Mouse (Mus musculus) liver, embryonic 14.5 days (tissue): Measurements from ENCODE around the gene Pde4d. TPM values are rescaled to one million over a fixed set of nuclear protein-coding genes. Genes with fewer than 3 reads are reported as not detected.

ENCODE experiments used
- ATAC-seq: fragments of 200-750 bp; cut with Nextera tagmentation; 2 replicates; pipeline ENCODE4 v1.8.0; 2017; ENCODE audit warnings: moderate number of reproducible peaks, mild to moderate bottlenecking, moderate library complexity; ENCODE audit not compliant: insufficient read depth
- DNase-seq, 3 experiments: peaks; one replicate each; pipeline ENCODE4 v3.0.0-alpha.2; 2012 to 2013; ENCODE audit warnings: low read depth in 3 of 3, low spot score in 3 of 3
- H3K27ac ChIP-seq: fragments of 300-500 bp; sonication (generic); 2 replicates; pipeline ENCODE4 v1.5.1; 2014; ENCODE audit warnings: moderate library complexity, mild to moderate bottlenecking, control low read depth, inconsistent platforms
- H3K27me3 ChIP-seq: fragments of 300-500 bp; sonication (generic); 2 replicates; pipeline ENCODE4 v1.6.1; 2014; ENCODE audit warnings: mild to moderate bottlenecking, low read length, moderate library complexity; ENCODE audit not compliant: control insufficient read depth, insufficient read depth
- H3K36me3 ChIP-seq: fragments of 300-500 bp; sonication (generic); replicated peaks from 2 replicates; pipeline ENCODE4 v1.6.1; 2014; ENCODE audit warnings: low read depth; ENCODE audit not compliant: control insufficient read depth, insufficient read depth
- H3K4me1 ChIP-seq, 2 experiments: fragments of 200-500 bp in 1 of 2; fragments of 300-500 bp in 1 of 2; sonication (generic) in 1 of 2; replicated peaks; 2 replicates each; pipeline ENCODE4 v1.6.1; 2012 to 2014; ENCODE audit warnings: antibody characterized with exemption in 1 of 2, inconsistent platforms in 1 of 2, low read length in 1 of 2; ENCODE audit not compliant: control insufficient read depth in 2 of 2, insufficient read depth in 2 of 2
- H3K4me2 ChIP-seq: fragments of 300-500 bp; sonication (generic); 2 replicates; pipeline ENCODE4 v1.6.1; 2014; ENCODE audit warnings: low read depth, mild to moderate bottlenecking, control low read depth, moderate library complexity
- H3K4me3 ChIP-seq, 2 experiments: fragments of 200-500 bp in 1 of 2; fragments of 300-500 bp in 1 of 2; sonication (generic) in 1 of 2; 2 replicates each; pipeline ENCODE4 v1.5.1; 2012 to 2014; ENCODE audit warnings: low read depth in 2 of 2, low read length in 2 of 2, mild to moderate bottlenecking in 2 of 2, control low read depth in 1 of 2, inconsistent platforms in 1 of 2, moderate library complexity in 1 of 2; ENCODE audit not compliant: insufficient read depth in 1 of 2
- H3K9ac ChIP-seq: fragments of 300-500 bp; sonication (generic); replicated peaks from 2 replicates; pipeline ENCODE4 v1.6.1; 2014; ENCODE audit warnings: mild to moderate bottlenecking, control low read depth, moderate library complexity
- H3K9me3 ChIP-seq: fragments of 300-500 bp; sonication (generic); 2 replicates; pipeline ENCODE4 v1.6.1; 2016; ENCODE audit warnings: low read length, mixed read lengths; ENCODE audit not compliant: control insufficient read depth
- CTCF ChIP-seq: IDR thresholded peaks from 2 replicates; pipeline ENCODE4 v1.5.1; 2016; ENCODE audit warnings: antibody characterized with exemption, low read depth, control low read depth
- EP300 ChIP-seq: IDR thresholded peaks from 2 replicates; pipeline ENCODE4 v1.6.1; 2016; ENCODE audit warnings: antibody characterized with exemption, low read depth
- WGBS: fragments of 180-500 bp; shearing (Covaris S2); extraction: QIAGEN DNeasy Blood & Tissue Kit; methylation state at CpG from one replicate; pipeline ENCODE4 v1.1.7; 2014; ENCODE audit not compliant: insufficient replicate concordance; 5-methylcytosine and 5-hydroxymethylcytosine counted together
- polyA plus RNA-seq, 2 experiments: library from polyadenylated mRNA; depleted of rRNA in 1 of 2; stranded (reverse) in 1 of 2; unstranded in 1 of 2; fragments of >200 nt; fragmentation: Nextera tagmentation in 1 of 2; extraction: Ambion mirVana in 1 of 2; gene quantifications; 2 replicates each; pipeline versions ENCODE4 v1.2.1 to v1.2.3; 2012 to 2014

The Pde4d gene
- polyA plus RNA-seq, 2 experiments = 4.9 to 8.6 TPM

- H3K4me2 ChIP-seq = no peak overlapping the region
- DNase-seq (no peak), ATAC-seq (no peak)
- no peak overlapping the region for H3K27ac ChIP-seq
- peaks cover 0 to 2% of the 10 kb centered on the region in 2 experiments; a peak in 1 of 4 replicates for H3K4me1 ChIP-seq
- H3K27me3 ChIP-seq = no peaks in the 10 kb centered on the region
- TF ChIP-seq CTCF (no peak), EP300 (no peak)
- WGBS = 65% methylated on average over 2 of the region's 2 CpGs
- H3K4me3 ChIP-seq = no peak overlapping the region
- no peaks in the 10 kb centered on the region for H3K9me3 ChIP-seq
- no peak overlapping the region for H3K9ac ChIP-seq
- H3K36me3 ChIP-seq = no peaks in the 10 kb centered on the region; the same call in 1 of the 2 replicates
These were observed 1391.5 kb downstream of the Pde4d start for GRCm38 (mm10) chr13:109841140-109841822.

DNA sequence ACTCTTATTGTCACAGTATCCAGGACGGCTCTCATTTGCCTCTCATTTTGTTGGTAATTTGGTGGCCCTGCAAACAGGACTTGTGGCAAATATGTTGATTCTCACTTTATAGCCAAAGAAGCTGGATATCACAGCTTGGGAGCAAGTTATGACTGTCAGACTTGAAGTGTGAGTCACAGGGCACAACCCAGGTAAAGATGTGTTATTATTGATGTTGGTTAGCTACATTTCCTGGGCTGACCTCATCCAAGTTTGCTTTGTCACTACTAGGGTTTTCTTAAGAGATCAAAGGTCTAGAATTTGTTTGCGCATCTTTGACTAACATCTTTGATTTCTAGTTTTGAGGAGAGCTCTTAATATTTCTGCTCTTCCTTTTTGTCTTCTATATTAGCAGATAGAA, 1393.2 kb downstream of the Pde4d start:
- 78% methylated on average over 2 of the region's 2 CpGs for WGBS
- Histone ChIP-seq H3K9ac (no peak overlapping the region), H3K4me2 (no peak overlapping the region), H3K4me1 (no peaks in the 10 kb centered on the region; a peak in 1 of 4 replicates), H3K27ac (no peak overlapping the region), H3K36me3 (no peaks in the 10 kb centered on the region; the same call in 1 of the 2 replicates), H3K27me3 (no peaks in the 10 kb centered on the region), H3K4me3 (no peak overlapping the region), H3K9me3 (no peaks in the 10 kb centered on the region)
- TF ChIP-seq CTCF = no peak
- TF ChIP-seq EP300 = no peak
- ATAC-seq = no peak
- DNase-seq = no peak

DNA sequence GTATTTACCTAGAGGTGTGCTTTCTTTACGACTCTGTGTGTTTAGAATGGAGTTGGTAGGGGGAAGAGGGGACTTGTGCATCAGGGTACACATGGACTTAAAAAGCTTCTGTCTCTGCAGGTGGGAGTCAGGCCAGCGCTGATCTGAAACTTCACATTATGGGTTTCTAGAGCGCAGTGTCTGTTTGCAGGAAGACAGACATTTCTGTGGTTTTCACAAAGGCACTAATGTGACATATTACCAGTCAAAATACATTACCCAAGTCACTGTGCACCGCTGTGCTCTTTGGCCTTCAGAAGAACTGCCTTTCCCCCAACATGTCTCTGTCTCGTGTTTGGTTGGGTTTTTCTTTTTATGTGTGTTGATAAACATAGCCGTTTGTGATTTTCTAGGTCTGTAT, 1395.1 kb downstream of the Pde4d start:
- no peaks in the 10 kb centered on the region for H3K9me3 ChIP-seq
- no peaks in the 10 kb centered on the region for H3K27me3 ChIP-seq
- H3K36me3 ChIP-seq = no peaks in the 10 kb centered on the region; the same call in 1 of the 2 replicates
- TF ChIP-seq EP300 (no peak), CTCF (no peak)
- H3K27ac ChIP-seq = no peak overlapping the region
- H3K4me1 ChIP-seq = no peaks in the 10 kb centered on the region; a peak in 2 of 4 replicates
- H3K4me2 ChIP-seq = no peak overlapping the region
- whole genome bisulfite sequencing = 65% methylated on average over 6 of the region's 6 CpGs
- DNase-seq (no peak), ATAC-seq (no peak)
- no peak overlapping the region for H3K4me3 ChIP-seq
- H3K9ac ChIP-seq = no peak overlapping the region

- Histone ChIP-seq H3K36me3 (no peaks in the 10 kb centered on the region), H3K27me3 (no peaks in the 10 kb centered on the region), H3K27ac (no peak overlapping the region), H3K4me2 (no peak overlapping the region), H3K9ac (no peak overlapping the region), H3K9me3 (no peaks in the 10 kb centered on the region), H3K4me3 (no peak overlapping the region), H3K4me1 (no peaks in the 10 kb centered on the region)
- WGBS = 76% methylated on average over 1 of the region's 1 CpGs
- no peak for DNase-seq
- no peak for ATAC-seq
- TF ChIP-seq EP300 = no peak
- no peak for TF ChIP-seq CTCF
These were observed 1414.1 kb downstream of the Pde4d start for GRCm38 (mm10) chr13:109863826-109864225.

GRCm38 (mm10) chr13:109864311-109864710, 1414.6 kb downstream of the Pde4d start:
- Histone ChIP-seq H3K27me3 (no peaks in the 10 kb centered on the region), H3K4me2 (no peak overlapping the region), H3K27ac (no peak overlapping the region), H3K36me3 (no peaks in the 10 kb centered on the region), H3K4me1 (no peaks in the 10 kb centered on the region), H3K9ac (no peak overlapping the region), H3K9me3 (no peaks in the 10 kb centered on the region), H3K4me3 (no peak overlapping the region)
- no peak for TF ChIP-seq EP300
- TF ChIP-seq CTCF = no peak
- WGBS = 65% methylated on average over 6 of the region's 6 CpGs
- no peak for DNase-seq
- no peak for ATAC-seq
